Mouse (Mus musculus) forebrain, embryonic 16.5 days (tissue): ENCODE results near the gene Ttc30b. TPM values are rescaled to one million over a fixed set of nuclear protein-coding genes. Genes with fewer than 3 reads are reported as not detected.
"Not testable (repeated sequence)": the region's sequence is repeated elsewhere in the genome, so short reads cannot be mapped to it uniquely, and the experiment has no call there.

Experiments used
- ATAC-seq: fragments of 200-750 bp; cut with Nextera tagmentation; 2 replicates; pipeline ENCODE4 v1.8.0; 2017; ENCODE audit warnings: mild to moderate bottlenecking, moderate library complexity
- H3K27ac ChIP-seq: fragments of 300-500 bp; sonication (generic); 2 replicates; pipeline ENCODE4 v1.5.1; 2014; ENCODE audit warnings: low read length, control low read depth
- H3K27me3 ChIP-seq: fragments of 300-500 bp; sonication (generic); replicated peaks from 2 replicates; pipeline ENCODE4 v1.6.1; 2014; ENCODE audit warnings: low read length; ENCODE audit not compliant: control insufficient read depth, insufficient read depth
- H3K36me3 ChIP-seq: fragments of 300-500 bp; sonication (generic); 2 replicates; pipeline ENCODE4 v1.6.1; 2014; ENCODE audit not compliant: control insufficient read depth, insufficient read depth
- H3K4me1 ChIP-seq: fragments of 300-500 bp; sonication (generic); replicated peaks from 2 replicates; pipeline ENCODE4 v1.6.1; 2014; ENCODE audit warnings: low read length; ENCODE audit not compliant: control insufficient read depth, insufficient read depth
- H3K4me2 ChIP-seq: fragments of 300-500 bp; sonication (generic); 2 replicates; pipeline ENCODE4 v1.6.1; 2014; ENCODE audit warnings: mild to moderate bottlenecking, low read length, control low read depth
- H3K4me3 ChIP-seq: fragments of 300-500 bp; sonication (generic); replicated peaks from 2 replicates; pipeline ENCODE4 v1.5.1; 2014; ENCODE audit warnings: mild to moderate bottlenecking, low read length, control low read depth
- H3K9ac ChIP-seq: fragments of 300-500 bp; sonication (generic); replicated peaks from 2 replicates; pipeline ENCODE4 v1.6.1; 2014; ENCODE audit warnings: low read depth, low read length, control low read depth
- H3K9me3 ChIP-seq: fragments of 300-500 bp; sonication (generic); 2 replicates; pipeline ENCODE4 v1.6.1; 2016; ENCODE audit warnings: low read length; ENCODE audit not compliant: control insufficient read depth
- WGBS: fragments of 180-500 bp; shearing (Covaris S2); extraction: QIAGEN DNeasy Blood & Tissue Kit; methylation state at CpG from one replicate; pipeline ENCODE4 v1.1.7; 2014; 5-methylcytosine and 5-hydroxymethylcytosine counted together
- polyA plus RNA-seq: library from polyadenylated mRNA; unstranded; fragments of >200 nt; fragmentation: Nextera tagmentation; extraction: Ambion mirVana; gene quantifications from 2 replicates; pipeline ENCODE4 v1.2.1, GENCODE M21; 2015

Ttc30b gene
- polyA plus RNA-seq, 1 experiment from 2014 or later: 19.6 TPM

DNA sequence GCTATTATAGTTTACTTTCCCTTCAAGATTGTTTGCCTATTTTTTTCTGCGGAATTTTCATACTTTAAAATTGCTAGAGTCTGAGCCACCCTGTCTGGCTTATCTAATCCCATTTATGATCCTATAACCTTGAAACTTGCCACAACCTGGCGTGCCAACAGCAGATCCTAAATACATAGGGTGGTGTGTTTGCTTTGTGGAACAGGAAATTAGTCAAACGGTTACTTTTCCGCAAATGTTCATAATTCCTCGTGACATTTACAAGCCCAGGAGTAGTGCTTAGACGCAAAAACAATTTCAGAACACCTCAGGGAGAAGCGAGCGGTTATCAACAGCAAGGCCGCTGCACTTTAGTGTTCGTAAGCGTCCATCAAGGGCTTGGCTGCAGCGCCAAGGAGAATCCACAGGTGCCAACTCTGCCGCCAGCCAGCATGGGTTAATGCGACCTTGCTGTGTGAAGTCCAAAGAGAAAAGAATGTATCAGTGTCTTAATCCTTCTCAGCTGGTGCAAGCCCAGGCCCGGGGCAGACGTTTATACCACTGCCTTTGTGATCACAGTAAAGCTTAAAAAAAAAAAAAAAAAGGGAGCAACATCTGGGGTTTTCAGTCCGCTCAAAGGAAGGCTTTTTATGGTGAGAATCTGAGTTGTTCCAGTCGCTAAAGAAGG lies 20.9 kb upstream of the Ttc30b start:
- Histone ChIP-seq H3K27ac (peak overlapping the region; percentile 46; the same call in 1 of the 2 replicates), H3K4me2 (peak overlapping the region; percentile 45), H3K27me3 (no peaks in the 10 kb centered on the region), H3K36me3 (no peaks in the 10 kb centered on the region), H3K4me1 (peaks cover 34% of the 10 kb centered on the region), H3K9ac (no peak overlapping the region; the same call in 1 of the 2 replicates), H3K9me3 (no peaks in the 10 kb centered on the region), H3K4me3 (no peak overlapping the region)
- WGBS: 22% methylated on average over 18 of the region's 18 CpGs
- 0 out of 2 replicates have a peak, but pooled peaks have one; percentile 35 for ATAC-seq

DNA sequence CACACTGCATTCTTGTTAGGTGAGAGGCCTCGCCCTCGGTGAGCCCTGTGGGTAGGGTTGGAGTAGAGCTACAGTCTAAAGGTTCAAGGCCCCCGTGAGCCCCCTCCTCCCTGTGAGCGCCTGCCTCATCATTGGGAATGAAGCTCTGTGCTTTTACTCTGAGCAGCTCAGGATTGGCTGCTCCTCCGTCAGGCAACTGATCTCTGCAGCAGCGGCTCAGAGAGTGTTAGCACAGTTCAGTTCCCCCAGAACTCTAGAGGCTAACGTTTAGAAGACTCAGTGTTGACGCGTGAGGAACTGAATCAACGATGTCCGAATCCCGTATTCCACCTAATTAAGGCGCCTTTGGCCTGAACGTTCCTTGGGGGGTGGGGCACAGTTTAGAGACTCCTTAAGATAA lies 17.3 kb upstream of the Ttc30b start:
- Histone ChIP-seq H3K9me3 (no peaks in the 10 kb centered on the region), H3K27me3 (no peaks in the 10 kb centered on the region), H3K9ac (no peak overlapping the region), H3K36me3 (no peaks in the 10 kb centered on the region), H3K4me3 (no peak overlapping the region), H3K4me1 (peaks cover 29% of the 10 kb centered on the region), H3K27ac (no peak overlapping the region), H3K4me2 (no peak overlapping the region)
- no peak for ATAC-seq
- WGBS: 48% methylated on average over 14 of the region's 14 CpGs

DNA sequence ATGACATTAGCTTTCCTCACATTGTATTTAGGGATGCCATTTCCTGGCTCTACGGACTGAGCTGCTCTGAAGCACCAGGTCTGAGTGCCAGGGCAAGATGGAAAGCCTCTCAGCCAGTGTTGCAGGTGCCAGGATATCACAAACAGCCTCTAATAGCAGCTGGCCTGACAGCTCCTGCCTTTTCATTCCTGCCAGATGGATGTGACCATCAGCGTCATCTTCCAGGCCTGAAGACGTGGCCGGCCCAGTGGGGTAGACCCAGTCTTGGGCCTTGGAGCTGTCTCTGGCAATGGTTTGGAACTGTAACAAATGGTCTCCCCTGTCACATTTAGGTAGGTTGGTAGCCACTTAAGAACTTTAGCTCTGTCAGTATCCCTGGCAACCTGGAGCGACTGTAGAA lies 14.9 kb upstream of the Ttc30b start:
- no peak overlapping the region for H3K4me2 ChIP-seq
- no peak overlapping the region for H3K27ac ChIP-seq
- H3K27me3 ChIP-seq: no peaks in the 10 kb centered on the region
- peaks cover 7% of the 10 kb centered on the region; the same call in 1 of the 2 replicates for H3K4me1 ChIP-seq
- H3K9ac ChIP-seq: no peak overlapping the region
- H3K9me3 ChIP-seq: no peaks in the 10 kb centered on the region
- WGBS: 86% methylated on average over 5 of the region's 5 CpGs
- no peak for ATAC-seq
- no peak overlapping the region for H3K4me3 ChIP-seq
- no peaks in the 10 kb centered on the region for H3K36me3 ChIP-seq

DNA sequence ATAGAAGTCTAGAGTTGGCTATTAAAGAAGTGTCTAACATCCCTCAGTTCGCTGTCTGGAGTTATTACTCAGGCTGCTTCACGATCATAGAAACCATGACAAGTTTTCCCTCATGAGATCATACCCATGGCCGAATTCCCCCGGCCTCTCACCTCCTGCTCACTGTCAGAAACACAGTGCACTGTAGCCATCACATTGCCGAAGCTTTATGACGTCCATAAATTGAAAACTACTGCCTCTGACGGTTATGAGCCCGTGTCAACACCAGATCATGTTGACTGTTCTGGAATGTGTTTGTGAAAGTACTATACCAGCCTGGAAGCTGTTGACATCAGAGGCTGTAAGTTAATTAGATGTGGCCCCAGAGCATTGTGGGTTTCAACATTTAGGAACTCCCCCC lies 12.3 kb upstream of the Ttc30b start:
- ATAC-seq: no peak
- H3K36me3 ChIP-seq: no peaks in the 10 kb centered on the region

DNA sequence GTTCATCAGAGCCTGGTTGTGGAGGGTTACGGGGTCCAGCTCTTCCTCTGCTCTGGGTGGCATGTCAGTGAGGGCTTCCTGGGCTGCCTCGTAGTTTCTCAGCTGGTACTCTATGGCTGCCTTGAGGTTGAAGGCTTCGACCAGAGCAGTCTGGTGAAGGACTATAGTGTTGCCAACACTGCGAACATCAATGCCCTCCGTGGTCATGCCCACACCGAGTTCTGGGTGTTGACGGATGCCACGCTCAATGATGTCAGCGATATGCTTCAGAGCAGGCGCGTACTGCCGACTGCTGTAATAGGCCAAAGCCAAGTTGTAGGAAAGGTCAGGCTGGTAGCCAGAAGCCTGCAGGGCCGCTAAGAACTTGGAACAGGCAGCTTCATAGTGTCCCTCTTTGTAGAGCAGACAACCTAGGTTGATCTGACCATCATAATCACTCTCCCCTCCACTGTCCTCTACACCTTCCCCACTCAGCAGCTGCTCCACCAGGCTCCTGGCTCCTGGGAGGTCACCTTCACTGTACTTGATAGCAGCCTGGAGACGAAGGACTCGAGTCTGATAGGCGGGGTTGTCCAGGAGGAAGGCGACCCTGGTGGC lies 767 bp downstream of the Ttc30b start:
- Histone ChIP-seq H3K9ac (peak overlapping the region; percentile 66), H3K4me2 (peak overlapping the region; percentile 69), H3K4me3 (peak overlapping the region; percentile 60)
- H3K27me3 ChIP-seq, H3K36me3 ChIP-seq, H3K9me3 ChIP-seq, H3K27ac ChIP-seq, H3K4me1 ChIP-seq: not testable (repeated sequence)
- ATAC-seq: peak; percentile 29
- WGBS: 65% methylated on average over 14 of the region's 17 CpGs

More for the DNA sequence above, 12.3 kb upstream of the Ttc30b start:
- no peaks in the 10 kb centered on the region for H3K9me3 ChIP-seq
- H3K4me3 ChIP-seq: no peak overlapping the region
- H3K4me2 ChIP-seq: no peak overlapping the region
- H3K27me3 ChIP-seq: no peaks in the 10 kb centered on the region
- WGBS: 93% methylated on average over 8 of the region's 8 CpGs
- no peak overlapping the region for H3K9ac ChIP-seq
- no peaks in the 10 kb centered on the region for H3K4me1 ChIP-seq
- H3K27ac ChIP-seq: no peak overlapping the region

DNA sequence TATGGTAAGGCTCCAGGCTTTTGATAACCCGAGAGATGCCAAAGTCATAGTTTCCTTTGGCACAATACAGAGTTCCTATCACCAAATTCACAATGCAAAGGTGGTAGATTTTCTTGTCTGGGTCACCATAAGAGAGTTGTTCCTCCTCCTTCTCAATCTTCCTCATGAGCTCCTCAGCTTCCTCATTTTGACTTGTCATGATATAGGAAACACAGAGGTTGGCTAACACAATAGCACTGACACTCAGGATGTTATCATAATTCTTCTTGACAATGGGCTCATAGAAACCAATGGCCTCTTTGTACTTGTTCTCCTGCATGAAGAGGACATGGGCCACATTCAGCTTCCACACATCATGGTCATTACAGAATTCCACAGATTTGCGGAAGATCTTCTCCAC lies 1.7 kb downstream of the Ttc30b start:
- not testable (repeated sequence) for H3K4me3 ChIP-seq, H3K9me3 ChIP-seq, ATAC-seq, H3K27me3 ChIP-seq, H3K27ac ChIP-seq, H3K4me2 ChIP-seq, H3K9ac ChIP-seq, H3K36me3 ChIP-seq, H3K4me1 ChIP-seq
- WGBS: 86% methylated on average over 2 of the region's 2 CpGs

DNA sequence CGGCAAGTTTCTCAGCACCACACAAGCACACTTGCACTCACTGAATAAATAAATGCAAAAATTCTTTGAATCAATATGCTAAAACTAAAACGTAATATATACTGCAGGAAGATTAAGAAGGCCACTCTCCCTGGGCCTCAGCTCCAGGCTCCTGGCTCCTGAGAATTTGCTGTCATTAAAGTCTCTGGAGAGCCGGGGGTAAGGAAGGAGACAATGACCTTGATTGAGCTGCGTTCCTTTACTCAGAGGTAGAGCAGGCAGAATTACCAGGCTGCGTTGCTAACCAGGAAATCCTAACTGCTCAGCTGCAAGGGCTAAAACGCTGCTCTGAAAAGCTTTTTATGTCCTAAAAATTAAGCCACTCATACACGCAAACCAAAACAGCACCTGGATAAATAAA lies 4.8 kb downstream of the Ttc30b start:
- no peak overlapping the region for H3K27ac ChIP-seq
- WGBS: 43% methylated on average over 7 of the region's 7 CpGs
- H3K9me3 ChIP-seq: no peaks in the 10 kb centered on the region
- no peak for ATAC-seq
- peaks cover 6% of the 10 kb centered on the region for H3K4me1 ChIP-seq
- H3K4me2 ChIP-seq: no peak overlapping the region
- H3K4me3 ChIP-seq: no peak overlapping the region
- H3K36me3 ChIP-seq: no peaks in the 10 kb centered on the region
- no peaks in the 10 kb centered on the region for H3K27me3 ChIP-seq
- no peak overlapping the region for H3K9ac ChIP-seq

DNA sequence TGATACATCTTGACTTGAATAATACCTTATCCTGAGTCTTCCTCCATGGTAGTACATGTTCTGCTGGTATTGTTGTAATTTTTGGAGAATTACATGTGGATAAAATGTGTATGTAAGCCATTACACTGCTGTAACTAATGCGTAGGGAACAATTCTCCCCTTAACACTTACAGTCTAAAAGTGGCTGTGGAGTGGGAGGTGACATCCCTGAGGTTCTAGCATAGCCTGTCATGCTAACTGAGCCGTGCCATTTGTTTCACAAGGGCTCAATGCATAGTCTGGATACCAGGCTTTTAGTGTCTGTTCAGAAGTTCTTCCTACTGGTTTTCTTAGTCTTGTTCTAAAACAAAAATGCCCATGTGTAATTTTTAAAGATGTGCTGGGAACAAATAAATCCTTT lies 7.4 kb downstream of the Ttc30b start:
- no peak for ATAC-seq
- Histone ChIP-seq H3K36me3 (no peaks in the 10 kb centered on the region), H3K9ac (no peak overlapping the region), H3K9me3 (no peaks in the 10 kb centered on the region), H3K4me3 (no peak overlapping the region), H3K4me1 (peaks cover 2% of the 10 kb centered on the region; the same call in 1 of the 2 replicates), H3K4me2 (no peak overlapping the region), H3K27ac (no peak overlapping the region), H3K27me3 (no peaks in the 10 kb centered on the region)
- 91% methylated on average over 2 of the region's 2 CpGs for WGBS

DNA sequence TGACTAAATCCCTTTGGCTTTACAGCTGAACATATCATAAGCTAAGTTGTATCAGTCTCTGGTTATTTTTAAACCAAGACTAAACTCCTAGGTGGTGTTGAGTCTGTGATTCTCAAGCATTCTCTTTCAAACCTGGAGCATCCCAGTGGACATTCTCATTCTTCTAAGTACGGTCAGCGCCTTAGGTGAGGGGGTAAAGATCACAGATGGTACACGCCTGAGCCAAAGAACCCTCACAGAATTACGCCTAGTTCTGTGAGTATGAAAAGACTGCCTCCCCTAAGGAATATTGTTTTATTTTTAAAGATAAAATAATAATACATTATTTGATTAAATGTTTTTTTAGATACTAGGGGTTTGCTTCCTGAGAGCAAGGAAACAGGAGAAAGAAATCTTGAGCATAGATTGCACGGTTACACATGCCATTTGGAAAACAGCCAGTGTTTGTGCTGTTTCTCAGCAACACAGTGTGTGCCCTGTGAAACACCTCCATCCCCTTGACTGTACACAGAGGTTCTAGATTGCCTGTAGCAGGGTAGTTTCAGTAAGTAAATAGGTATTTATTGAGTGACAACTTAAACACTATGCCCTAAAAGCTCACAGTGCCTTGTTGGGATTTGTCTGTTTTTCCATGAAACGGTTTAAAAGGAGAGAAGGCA lies 8.5 kb downstream of the Ttc30b start:
- no peak for ATAC-seq
- Histone ChIP-seq H3K9me3 (no peaks in the 10 kb centered on the region), H3K27me3 (no peaks in the 10 kb centered on the region), H3K27ac (no peak overlapping the region), H3K4me3 (no peak overlapping the region), H3K4me2 (no peak overlapping the region), H3K9ac (no peak overlapping the region), H3K36me3 (no peaks in the 10 kb centered on the region), H3K4me1 (peaks cover 2% of the 10 kb centered on the region; the same call in 1 of the 2 replicates)
- WGBS: 82% methylated on average over 6 of the region's 6 CpGs
